Mouse (Mus musculus): ENCODE measurements around the gene Rph3a.

GRCm38 (mm10) chr5:120923969-120924368 lies 85.9 kb downstream of the Rph3a start:
- TF ChIP-seq GATA1 (IDR thresholded peaks at IDR 0.05; ENCODE audit: borderline replicate concordance, low read length) (no peak), FLI1 (IDR thresholded peaks at IDR 0.05; ENCODE audit: low read length) (no peak)

Data from megakaryocyte, embryonic 14.5 days (primary cell).